Mouse (Mus musculus) right cerebral cortex, postnatal 14 days (tissue): ENCODE measurements at regions not wholly inside any gene's neighbourhood (a gene's known extent, or its start where the extent isn't known, plus 50 kb on each side); places are given as distances from the start of the nearest gene placed in this dataset.

ENCODE experiments used
- DNase-seq: peaks from one replicate; pipeline ENCODE4 v3.0.0; 2022

DNA sequence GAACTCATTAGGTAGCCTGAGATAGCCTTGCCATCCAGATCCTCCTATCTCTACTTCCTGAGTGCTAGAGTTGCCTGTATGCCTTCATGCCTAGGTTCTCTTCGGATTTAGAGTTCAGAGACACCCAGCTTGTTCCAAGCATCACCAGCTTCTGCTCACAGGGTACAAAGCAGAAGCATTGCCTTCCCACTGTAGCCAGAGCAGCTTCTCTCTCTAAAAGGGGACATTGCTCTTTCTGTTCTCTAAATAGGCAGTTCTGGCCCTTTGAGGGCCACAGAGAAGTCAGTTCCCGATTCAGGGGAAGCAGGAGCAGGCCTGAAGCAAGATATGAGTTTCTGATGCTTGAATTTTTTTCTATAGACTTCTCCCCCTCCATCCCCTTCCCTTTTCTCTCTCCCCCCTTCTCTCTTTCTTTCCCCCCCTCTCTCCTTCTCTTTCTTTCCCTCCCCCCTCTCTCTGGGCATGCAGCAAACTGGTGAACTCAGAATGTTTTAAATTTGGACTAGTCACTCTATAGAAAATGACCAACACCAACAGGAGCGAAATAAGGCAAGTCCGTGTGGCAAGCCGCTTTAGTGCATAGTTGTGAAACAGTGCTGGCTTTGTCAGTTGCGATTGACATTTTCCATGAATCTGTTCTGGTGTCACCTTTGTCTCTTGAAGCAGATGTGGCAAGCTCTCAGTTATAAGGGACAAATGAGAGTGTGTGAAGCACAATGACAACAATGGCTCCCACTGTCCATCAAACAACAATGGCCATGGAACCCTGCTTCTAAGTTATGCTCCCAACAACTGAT lies 273.2 kb upstream of the Klf4 start:
- DNase-seq, result no peak

DNA sequence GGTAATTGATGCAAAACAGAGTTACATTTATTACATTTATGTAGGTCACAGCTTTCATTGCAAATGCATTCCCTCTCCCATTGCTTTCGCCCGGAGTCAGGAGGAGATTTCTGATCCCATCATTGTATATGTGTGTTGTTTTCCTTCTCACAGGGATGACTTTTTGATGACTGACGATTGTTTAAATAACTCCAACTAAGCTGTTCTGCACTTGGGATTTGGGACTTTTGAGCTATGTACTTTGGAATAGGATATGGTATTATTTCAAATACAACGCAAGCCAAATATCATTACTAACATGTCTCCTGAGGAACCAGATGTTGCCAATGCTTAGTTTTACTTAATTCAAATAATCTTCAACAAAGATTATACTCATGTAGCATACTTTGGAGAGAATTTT lies 269.8 kb upstream of the Klf4 start:
- no peak for DNase-seq

DNA sequence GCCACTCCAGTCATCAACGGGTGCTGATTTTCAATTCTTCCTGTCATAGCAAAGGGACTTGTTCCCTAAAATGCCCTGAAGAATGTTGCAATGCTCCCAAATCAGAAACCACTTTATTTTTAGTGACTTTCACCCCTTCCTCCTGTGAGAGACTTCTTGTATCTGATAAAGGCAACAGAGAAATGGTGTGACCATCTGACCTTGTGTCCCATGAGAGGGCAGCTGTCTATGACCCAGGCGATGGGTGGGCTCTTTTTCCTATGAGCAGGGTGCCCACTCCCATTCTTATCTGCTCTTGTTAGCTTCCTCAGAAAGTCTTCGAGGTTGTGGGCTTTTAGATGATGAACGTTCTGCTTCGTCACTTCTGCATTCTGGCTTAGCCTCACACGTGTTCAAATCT lies 265.8 kb upstream of the Klf4 start:
- no peak for DNase-seq

DNA sequence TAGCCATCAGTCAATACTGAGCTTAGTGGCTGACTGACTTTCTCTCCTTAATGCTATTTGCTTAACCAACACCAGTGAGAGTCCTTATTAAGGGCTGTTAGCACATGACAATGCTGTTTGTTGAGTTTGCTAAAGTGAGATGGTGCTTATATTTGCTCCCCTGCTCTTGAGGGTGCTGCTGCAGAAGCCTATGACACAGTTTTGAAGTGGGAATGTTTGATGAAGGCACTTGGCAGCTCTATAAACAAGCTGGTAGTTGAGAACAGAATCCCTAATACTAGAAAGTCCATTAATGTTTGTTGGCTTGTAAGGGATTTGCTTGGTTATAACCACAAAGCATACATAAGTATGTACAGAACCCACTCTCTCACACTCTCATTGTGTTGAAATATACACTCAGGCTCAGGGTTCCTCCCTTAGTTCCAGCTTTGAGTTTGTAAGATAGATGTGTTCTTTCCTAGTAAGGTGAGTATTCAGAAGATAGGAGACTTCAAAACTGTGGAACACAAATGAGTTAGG lies 249.1 kb upstream of the Klf4 start:
- DNase-seq, result no peak

- DNase-seq, result no peak
Measured at GRCm38 (mm10) chr4:55779581-55779980, 247.3 kb upstream of the Klf4 start.

DNA sequence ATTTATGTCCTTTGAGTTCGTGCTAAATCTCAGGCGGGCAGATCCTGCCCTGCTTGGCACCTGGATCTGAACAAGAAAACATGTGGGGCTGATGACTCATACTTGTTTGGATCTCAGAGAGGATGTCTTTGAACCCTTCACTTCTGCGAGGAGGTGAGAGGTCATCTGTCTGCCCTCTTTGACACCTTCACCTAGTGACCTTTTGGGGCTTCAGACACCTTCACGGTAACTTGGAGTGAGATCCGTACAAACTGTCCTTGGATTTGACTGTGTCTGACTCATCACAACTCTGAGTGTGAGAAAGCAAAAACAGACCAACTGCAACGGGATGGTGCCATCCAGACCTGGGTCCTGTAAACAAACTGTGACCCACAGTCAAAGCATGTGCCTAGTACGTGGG lies 243.6 kb upstream of the Klf4 start:
- DNase-seq, result no peak

DNA sequence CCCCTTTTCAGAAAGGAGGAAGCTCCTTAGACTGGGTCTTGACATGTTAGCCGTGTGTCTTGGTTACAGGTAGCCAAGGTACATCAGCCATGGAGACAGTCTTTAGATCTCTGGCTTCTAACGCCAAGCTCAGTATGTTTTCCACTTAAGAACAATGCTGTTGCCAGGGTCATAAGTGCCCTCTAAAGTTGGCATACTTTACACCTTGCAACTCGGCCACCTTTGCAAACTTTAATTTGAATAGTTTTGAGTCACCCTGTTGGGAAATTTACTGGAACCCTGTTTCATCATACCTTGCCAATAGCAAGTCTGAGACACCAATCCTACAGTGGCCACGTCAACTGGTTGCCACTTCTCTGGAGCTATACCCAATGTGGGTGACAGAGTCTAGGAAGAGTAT lies 242.3 kb upstream of the Klf4 start:
- no peak for DNase-seq

- DNase-seq, result no peak
Measured at GRCm38 (mm10) chr4:55769656-55770055, 237.4 kb upstream of the Klf4 start.

- no peak for DNase-seq
Measured at GRCm38 (mm10) chr4:55768325-55768724, 236.1 kb upstream of the Klf4 start.

GRCm38 (mm10) chr4:55767133-55767532 lies 234.9 kb upstream of the Klf4 start:
- DNase-seq, result no peak

GRCm38 (mm10) chr4:55765780-55766179 lies 233.5 kb upstream of the Klf4 start:
- no peak for DNase-seq

- no peak for DNase-seq
Measured at GRCm38 (mm10) chr4:55763112-55763511, 230.8 kb upstream of the Klf4 start.

DNA sequence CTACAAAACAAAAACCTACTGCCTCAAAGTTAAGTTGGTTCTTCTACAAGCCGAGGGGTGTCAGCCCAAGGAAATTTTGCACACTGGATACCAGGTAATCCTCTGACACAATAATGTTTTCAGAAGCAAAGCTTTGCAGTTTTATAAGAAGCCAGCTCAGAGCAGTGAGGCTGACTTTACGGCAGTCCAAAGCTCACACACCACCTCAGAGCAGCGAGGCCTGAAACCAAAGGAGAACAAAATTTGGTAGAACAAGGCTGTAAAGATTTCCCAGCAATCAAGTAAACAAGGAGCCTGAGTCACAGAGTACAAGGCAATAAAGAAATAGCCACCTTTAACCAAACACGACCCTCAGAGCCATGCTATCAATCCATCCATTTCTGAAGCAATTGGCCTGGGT lies 230.1 kb upstream of the Klf4 start:
- DNase-seq, result no peak

DNA sequence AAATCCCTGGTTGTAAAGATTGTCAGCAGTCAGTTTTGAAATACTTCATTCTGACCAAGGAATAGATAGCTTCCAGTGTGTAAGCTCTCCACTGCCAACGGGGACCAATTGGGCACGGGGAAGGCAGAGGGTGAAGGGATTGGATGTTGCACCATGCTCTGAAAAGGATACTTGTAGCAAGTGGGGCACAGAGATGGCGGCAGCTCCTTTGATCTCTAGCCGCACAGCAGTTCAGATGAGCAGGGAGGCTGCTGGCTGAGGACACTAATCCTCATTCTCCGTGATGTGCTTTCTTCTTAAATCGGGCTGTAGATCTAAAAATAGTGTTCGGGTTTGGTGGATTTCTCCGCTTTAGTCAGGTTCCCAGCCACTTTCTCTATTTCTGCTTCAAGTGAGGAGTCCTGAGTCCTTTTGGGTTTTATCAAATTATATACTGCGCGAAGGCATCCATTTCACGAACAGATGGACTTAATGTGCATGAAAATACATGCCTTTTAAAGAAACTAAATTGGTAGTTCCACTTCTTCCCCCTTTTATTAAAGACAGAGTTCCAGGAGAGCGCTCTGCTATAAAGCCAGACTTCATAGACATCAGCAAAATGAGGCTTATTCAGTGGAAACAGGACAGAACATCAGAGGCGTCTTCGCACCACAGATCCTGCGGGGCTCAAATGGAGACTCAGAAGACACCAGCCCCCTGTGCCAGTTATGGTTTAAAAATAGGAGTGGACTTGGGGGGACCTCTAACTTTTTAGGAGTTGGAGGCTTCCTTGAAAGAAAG lies 225.1 kb upstream of the Klf4 start:
- DNase-seq, result no peak

DNA sequence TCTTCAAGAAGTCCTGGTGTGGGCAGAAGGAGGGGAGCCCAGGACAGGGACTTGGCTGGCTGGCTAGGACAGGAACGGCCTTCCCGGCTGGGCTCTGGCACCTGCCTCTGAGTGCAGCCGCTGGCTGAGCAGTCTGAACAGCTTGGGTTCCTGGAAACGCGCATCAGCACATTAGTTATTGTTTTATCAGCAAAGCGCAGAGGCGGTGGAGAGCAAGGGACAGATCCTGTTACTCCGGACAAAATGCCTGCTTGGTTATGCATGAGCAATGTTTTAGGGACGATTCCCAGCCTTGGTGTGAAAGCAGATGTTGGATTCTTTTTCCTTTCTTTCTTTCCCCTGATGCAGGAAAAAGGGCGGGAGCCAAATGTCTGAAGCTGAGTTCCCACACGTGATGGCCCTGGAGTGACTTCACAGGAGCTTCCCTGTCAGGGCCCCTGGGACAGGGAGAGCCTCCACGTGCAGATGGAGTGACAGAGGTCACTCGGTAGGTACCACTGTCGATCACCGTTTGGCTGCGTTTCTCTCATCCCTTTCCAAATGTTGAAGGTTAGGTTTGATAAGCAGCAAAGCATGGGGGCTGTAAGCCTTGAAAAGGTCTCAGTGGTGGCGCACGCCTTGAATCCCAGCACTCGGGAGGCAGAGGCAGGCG lies 217.8 kb upstream of the Klf4 start:
- peak; percentile 14 for DNase-seq

- no peak for DNase-seq
Measured at GRCm38 (mm10) chr4:55741355-55741754, 209.1 kb upstream of the Klf4 start.

GRCm38 (mm10) chr4:55740062-55740461 lies 207.8 kb upstream of the Klf4 start:
- DNase-seq, result no peak

DNA sequence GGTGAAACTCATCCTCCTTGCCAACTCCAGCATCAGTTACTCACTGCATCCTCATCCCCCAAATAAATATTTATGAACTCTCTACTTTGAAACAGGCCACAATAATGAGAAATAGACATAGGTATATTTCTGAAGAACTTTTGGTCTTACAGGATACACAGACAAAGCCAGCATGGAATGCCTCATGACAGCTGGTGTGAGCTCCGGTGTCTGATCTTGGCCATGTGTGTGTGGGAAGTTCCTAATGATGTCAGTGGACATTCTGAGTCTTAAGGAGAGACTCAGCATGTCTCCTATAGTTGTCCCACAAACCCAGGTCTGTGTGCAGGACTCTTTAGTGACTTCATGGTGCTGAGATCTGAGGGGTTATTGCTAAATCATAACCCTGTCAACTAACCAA lies 206.4 kb upstream of the Klf4 start:
- no peak for DNase-seq

DNA sequence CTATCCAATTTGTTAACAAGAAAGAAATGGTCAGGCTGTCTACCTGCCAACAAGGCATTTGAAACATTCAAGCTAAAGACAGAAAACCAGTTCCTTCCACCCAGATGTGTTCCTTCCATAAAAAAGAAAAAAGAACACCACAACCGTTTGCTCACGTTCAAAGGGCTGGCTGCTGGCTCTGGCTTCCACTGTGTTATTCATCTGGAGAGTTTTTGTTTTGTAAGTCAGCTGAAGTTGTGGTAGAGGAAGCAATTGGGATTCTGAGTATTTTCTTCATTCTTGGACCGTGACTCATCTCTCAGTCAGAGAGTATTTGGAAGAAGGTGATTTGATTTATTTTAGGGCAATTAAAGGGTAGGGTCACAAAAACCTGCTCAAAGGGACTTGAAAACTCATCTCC lies 203.2 kb upstream of the Klf4 start:
- no peak for DNase-seq

GRCm38 (mm10) chr4:55734331-55734730 lies 202.1 kb upstream of the Klf4 start:
- no peak for DNase-seq

- no peak for DNase-seq
Measured at GRCm38 (mm10) chr4:55733223-55733622, 201.0 kb upstream of the Klf4 start.

DNA sequence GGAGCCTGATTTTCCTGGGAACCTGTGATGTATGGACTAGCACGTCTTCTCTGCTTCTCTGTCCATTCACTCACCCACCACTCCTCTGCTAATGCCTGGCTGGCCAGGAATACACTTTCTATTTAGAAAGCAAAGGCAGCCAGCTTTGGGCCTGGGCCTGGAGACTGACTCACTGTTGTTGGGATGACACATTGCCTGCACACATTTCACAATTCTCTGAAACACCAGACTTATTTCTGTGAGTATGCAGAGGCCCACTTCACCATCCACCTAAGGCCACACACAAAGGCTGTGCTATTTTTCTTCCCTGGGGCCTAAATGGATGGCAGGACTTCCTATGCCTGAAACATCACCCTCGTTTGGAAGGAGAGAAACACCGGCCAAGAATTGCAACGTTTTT lies 199.7 kb upstream of the Klf4 start:
- DNase-seq, result peak; percentile 49

- no peak for DNase-seq
Measured at GRCm38 (mm10) chr4:55730266-55730665, 198.0 kb upstream of the Klf4 start.

DNA sequence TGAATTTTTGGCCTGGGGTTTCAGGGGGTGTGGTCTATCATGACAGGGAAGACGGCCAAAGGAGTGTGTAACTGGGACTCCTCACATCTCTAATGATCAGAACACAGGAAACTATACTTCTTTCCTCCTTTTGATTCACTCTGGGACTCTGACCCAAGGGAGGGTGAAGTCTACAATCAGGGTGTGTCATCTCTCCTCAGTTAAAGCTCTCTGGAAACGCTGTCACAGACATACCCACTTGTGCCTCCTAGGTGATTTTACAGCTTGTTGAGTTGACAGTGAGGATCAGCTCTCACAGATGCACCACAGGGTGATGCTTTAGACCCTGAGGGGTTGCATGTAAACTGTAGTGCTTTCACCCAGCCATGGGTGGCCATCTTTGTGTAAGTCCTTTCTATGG lies 194.9 kb upstream of the Klf4 start:
- DNase-seq, result no peak
